Mouse (Mus musculus) hindbrain, embryonic 16.5 days (tissue): ENCODE data around the gene Cntn3. TPM values are rescaled to one million over a fixed set of nuclear protein-coding genes. Genes with fewer than 3 reads are reported as not detected.

ENCODE experiments used
- ATAC-seq: fragments of 200-750 bp; cut with Nextera tagmentation; 2 replicates; pipeline ENCODE4 v1.8.0; 2017; ENCODE audit warnings: moderate TSS enrichment, moderate library complexity
- H3K27ac ChIP-seq: fragments of 300-500 bp; sonication (generic); 2 replicates; pipeline ENCODE4 v1.5.1; 2014; ENCODE audit warnings: low read depth, mild to moderate bottlenecking, control low read depth, low read length, moderate library complexity
- H3K27me3 ChIP-seq: fragments of 300-500 bp; sonication (generic); replicated peaks from 2 replicates; pipeline ENCODE4 v1.6.1; 2014; ENCODE audit warnings: low read length; ENCODE audit not compliant: control insufficient read depth, insufficient read depth
- H3K36me3 ChIP-seq: fragments of 300-500 bp; sonication (generic); 2 replicates; pipeline ENCODE4 v1.6.1; 2014; ENCODE audit warnings: mild to moderate bottlenecking, low read length, moderate library complexity, mixed read lengths; ENCODE audit not compliant: control insufficient read depth, insufficient read depth
- H3K4me1 ChIP-seq: fragments of 300-500 bp; sonication (generic); 2 replicates; pipeline ENCODE4 v1.6.1; 2014; ENCODE audit warnings: low read depth, low read length; ENCODE audit not compliant: control insufficient read depth, insufficient read depth
- H3K4me2 ChIP-seq: fragments of 300-500 bp; sonication (generic); 2 replicates; pipeline ENCODE4 v1.6.1; 2014; ENCODE audit warnings: mild to moderate bottlenecking, low read length, control low read depth, moderate library complexity
- H3K4me3 ChIP-seq: fragments of 300-500 bp; sonication (generic); 2 replicates; pipeline ENCODE4 v1.5.1; 2014; ENCODE audit warnings: mild to moderate bottlenecking, low read length, control low read depth, moderate library complexity
- H3K9ac ChIP-seq: fragments of 300-500 bp; sonication (generic); 2 replicates; pipeline ENCODE4 v1.6.1; 2014; ENCODE audit warnings: low read depth, mild to moderate bottlenecking, control low read depth, low read length, moderate library complexity
- H3K9me3 ChIP-seq: fragments of 300-500 bp; sonication (generic); 2 replicates; pipeline ENCODE4 v1.6.1; 2014; ENCODE audit warnings: mild to moderate bottlenecking, low read length, moderate library complexity; ENCODE audit not compliant: control insufficient read depth
- WGBS: fragments of 180-500 bp; shearing (Covaris S2); extraction: QIAGEN DNeasy Blood & Tissue Kit; methylation state at CpG from one replicate; pipeline ENCODE4 v1.1.7; 2014; 5-methylcytosine and 5-hydroxymethylcytosine counted together
- polyA plus RNA-seq: library from polyadenylated mRNA; unstranded; fragments of >200 nt; fragmentation: Nextera tagmentation; extraction: Ambion mirVana; gene quantifications from 2 replicates; pipeline ENCODE4 v1.2.1, GENCODE M21; 2015

The Cntn3 gene
- polyA plus RNA-seq, 1 experiment from 2014 or later, result 3.1 TPM

GRCm38 (mm10) chr6:102564011-102564731 is 8.7 kb downstream of the Cntn3 start:
- Histone ChIP-seq H3K4me3 (peak overlapping the region; percentile 58), H3K27me3 (no peaks in the 10 kb centered on the region), H3K4me1 (no peaks in the 10 kb centered on the region; the same call in 1 of the 2 replicates), H3K4me2 (peak overlapping the region; percentile 74), H3K27ac (peak overlapping the region; percentile 59; the same call in 1 of the 2 replicates), H3K36me3 (no peaks in the 10 kb centered on the region), H3K9me3 (no peaks in the 10 kb centered on the region), H3K9ac (peak overlapping the region; percentile 60)
- under 1% methylated on average over 37 of the region's 63 CpGs for WGBS
- peak; percentile 98 for ATAC-seq

- H3K4me2 ChIP-seq, result peak overlapping the region; percentile 74
- H3K27me3 ChIP-seq, result no peaks in the 10 kb centered on the region
- no peaks in the 10 kb centered on the region for H3K36me3 ChIP-seq
- no peak for ATAC-seq
- peak overlapping the region; percentile 58 for H3K4me3 ChIP-seq
- H3K27ac ChIP-seq, result no peak overlapping the region
- peak overlapping the region; percentile 60; the same call in 1 of the 2 replicates for H3K9ac ChIP-seq
- H3K9me3 ChIP-seq, result no peaks in the 10 kb centered on the region
- WGBS, result 4% methylated on average over 7 of the region's 7 CpGs
- H3K4me1 ChIP-seq, result no peaks in the 10 kb centered on the region; the same call in 1 of the 2 replicates
Measured at GRCm38 (mm10) chr6:102563431-102563830, 9.5 kb downstream of the Cntn3 start.

- no peak overlapping the region for H3K9ac ChIP-seq
- H3K9me3 ChIP-seq, result no peaks in the 10 kb centered on the region
- no peaks in the 10 kb centered on the region for H3K27me3 ChIP-seq
- no peaks in the 10 kb centered on the region for H3K4me1 ChIP-seq
- H3K36me3 ChIP-seq, result no peaks in the 10 kb centered on the region
- H3K4me2 ChIP-seq, result no peak overlapping the region
- no peak for ATAC-seq
- H3K27ac ChIP-seq, result no peak overlapping the region
- WGBS, result 78% methylated on average over 3 of the region's 3 CpGs
- no peak overlapping the region for H3K4me3 ChIP-seq
Measured at GRCm38 (mm10) chr6:102557521-102557920, 15.4 kb downstream of the Cntn3 start.

DNA sequence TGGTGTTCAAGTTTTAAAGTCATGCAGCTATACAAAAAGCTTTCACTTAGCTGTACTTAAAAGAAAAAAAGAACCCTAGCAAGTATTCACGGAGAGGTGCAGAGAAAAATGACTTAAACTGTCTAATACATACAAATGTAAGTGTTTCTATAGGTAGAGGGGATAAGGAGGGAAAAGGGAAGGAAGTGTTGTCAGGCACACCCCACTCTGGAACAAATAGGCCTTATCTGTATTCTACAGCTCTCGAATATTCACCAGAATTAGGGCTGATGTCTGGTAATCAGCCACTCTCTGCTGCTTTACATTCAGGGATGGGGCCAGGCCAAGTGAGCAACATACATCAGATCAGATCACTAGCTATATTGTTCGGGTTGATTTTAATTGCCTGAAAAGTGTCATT is 16.4 kb downstream of the Cntn3 start:
- H3K9ac ChIP-seq, result no peak overlapping the region
- 62% methylated on average over 3 of the region's 3 CpGs for WGBS
- no peak for ATAC-seq

GRCm38 (mm10) chr6:102555814-102556437 is 17.0 kb downstream of the Cntn3 start:
- no peak overlapping the region for H3K9ac ChIP-seq
- no peaks in the 10 kb centered on the region for H3K9me3 ChIP-seq
- H3K27me3 ChIP-seq, result no peaks in the 10 kb centered on the region
- H3K36me3 ChIP-seq, result no peaks in the 10 kb centered on the region
- no peak overlapping the region for H3K27ac ChIP-seq
- ATAC-seq, result no peak
- WGBS, result 90% methylated on average over 4 of the region's 4 CpGs
- no peak overlapping the region for H3K4me2 ChIP-seq
- no peak overlapping the region for H3K4me3 ChIP-seq
- H3K4me1 ChIP-seq, result no peaks in the 10 kb centered on the region

More for the DNA sequence above, 16.4 kb downstream of the Cntn3 start:
- H3K36me3 ChIP-seq, result no peaks in the 10 kb centered on the region
- H3K4me3 ChIP-seq, result no peak overlapping the region
- no peak overlapping the region for H3K4me2 ChIP-seq
- H3K27ac ChIP-seq, result no peak overlapping the region
- H3K27me3 ChIP-seq, result no peaks in the 10 kb centered on the region
- H3K9me3 ChIP-seq, result no peaks in the 10 kb centered on the region
- H3K4me1 ChIP-seq, result no peaks in the 10 kb centered on the region

- Histone ChIP-seq H3K9ac (no peak overlapping the region), H3K27me3 (no peaks in the 10 kb centered on the region), H3K36me3 (no peaks in the 10 kb centered on the region), H3K4me2 (no peak overlapping the region), H3K9me3 (no peaks in the 10 kb centered on the region), H3K4me1 (no peaks in the 10 kb centered on the region), H3K27ac (no peak overlapping the region), H3K4me3 (no peak overlapping the region)
- 80% methylated on average over 3 of the region's 3 CpGs for WGBS
- 0 out of 2 replicates have a peak, but pooled peaks have one; percentile 34 for ATAC-seq
Measured at GRCm38 (mm10) chr6:102555067-102555657, 17.7 kb downstream of the Cntn3 start.

GRCm38 (mm10) chr6:102541633-102542412 is 31.1 kb downstream of the Cntn3 start:
- WGBS, result 81% methylated on average over 7 of the region's 7 CpGs
- H3K9ac ChIP-seq, result no peak overlapping the region
- H3K27ac ChIP-seq, result no peak overlapping the region
- no peak overlapping the region for H3K4me3 ChIP-seq
- ATAC-seq, result no peak
- no peaks in the 10 kb centered on the region for H3K36me3 ChIP-seq
- H3K4me1 ChIP-seq, result no peaks in the 10 kb centered on the region
- H3K9me3 ChIP-seq, result no peaks in the 10 kb centered on the region
- no peaks in the 10 kb centered on the region for H3K27me3 ChIP-seq
- no peak overlapping the region for H3K4me2 ChIP-seq

DNA sequence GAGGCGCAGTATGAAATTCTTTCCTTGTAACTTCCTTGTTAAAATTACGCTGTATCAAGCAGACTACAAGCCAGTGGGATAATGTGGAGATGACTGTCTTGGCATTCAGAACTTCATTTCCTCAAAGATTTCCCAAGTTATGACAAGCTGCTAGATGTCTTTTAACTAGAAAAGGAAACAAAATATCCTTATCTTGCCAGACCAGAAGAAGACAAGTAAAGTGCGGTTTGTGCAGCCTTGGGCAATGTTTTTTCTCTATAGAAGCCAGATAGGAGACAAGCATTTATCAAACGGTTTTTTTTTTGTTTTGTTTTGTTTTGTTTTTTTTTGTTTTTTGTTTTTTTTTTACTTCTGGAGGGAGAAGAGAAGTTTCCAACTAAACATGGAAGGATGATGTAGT is 37.3 kb downstream of the Cntn3 start:
- 81% methylated on average over 4 of the region's 4 CpGs for WGBS
- no peaks in the 10 kb centered on the region for H3K27me3 ChIP-seq
- H3K9ac ChIP-seq, result no peak overlapping the region
- ATAC-seq, result no peak
- no peaks in the 10 kb centered on the region for H3K9me3 ChIP-seq
- H3K4me3 ChIP-seq, result no peak overlapping the region
- H3K36me3 ChIP-seq, result no peaks in the 10 kb centered on the region
- no peak overlapping the region for H3K27ac ChIP-seq
- no peak overlapping the region for H3K4me2 ChIP-seq
- H3K4me1 ChIP-seq, result no peaks in the 10 kb centered on the region

DNA sequence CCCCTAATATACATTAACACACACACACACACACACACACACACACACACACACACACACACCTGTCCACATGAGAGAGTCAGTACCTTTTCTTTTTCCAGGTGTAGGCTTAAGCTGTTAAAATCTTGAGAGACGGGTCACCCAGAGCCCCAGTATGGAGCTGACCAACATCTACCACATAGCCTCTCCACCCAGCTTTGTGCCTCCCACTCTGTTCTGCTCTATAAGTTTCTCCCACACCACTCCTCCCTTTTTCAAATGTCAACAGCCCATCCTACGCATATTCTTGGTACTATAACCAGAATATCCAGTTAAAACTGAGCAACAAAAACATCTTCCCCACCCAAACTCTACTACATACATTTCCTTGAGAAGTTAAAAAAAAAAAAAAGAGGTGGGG is 49.9 kb downstream of the Cntn3 start:
- Histone ChIP-seq H3K4me2 (no peak overlapping the region), H3K9me3 (no peaks in the 10 kb centered on the region), H3K4me1 (no peaks in the 10 kb centered on the region), H3K36me3 (no peaks in the 10 kb centered on the region), H3K27me3 (no peaks in the 10 kb centered on the region), H3K4me3 (no peak overlapping the region), H3K9ac (no peak overlapping the region), H3K27ac (no peak overlapping the region)
- 93% methylated on average over 2 of the region's 2 CpGs for whole genome bisulfite sequencing
- ATAC-seq, result no peak
